Mouse (Mus musculus) erythroblast, adult 5-6 weeks (primary cell): ENCODE measurements around the gene Znrf2. TPM values are rescaled to one million over a fixed set of nuclear protein-coding genes. Genes with fewer than 3 reads are reported as not detected.
"Not testable (repeated sequence)": the region's sequence is repeated elsewhere in the genome, so short reads cannot be mapped to it uniquely, and the experiment has no call there.

Experiments used
- ATAC-seq: replicated peaks from 2 replicates; pipeline ENCODE4 v1.8.0; 2016; ENCODE audit warnings: moderate number of reproducible peaks, mild to moderate bottlenecking, moderate TSS enrichment, inconsistent platforms; ENCODE audit not compliant: poor library complexity, low FRiP score, severe bottlenecking
- total RNA-seq, 2 experiments: library from RNA; stranded (forward) in 1 of 2; stranded (reverse) in 1 of 2; fragments of 150-400 nt in 1 of 2; fragments of 200-764, 138-1000 nt in 1 of 2; gene quantifications; 2 replicates each; pipeline versions ENCODE4 v1.2.3 to v1.2.4; 2015 to 2017; ENCODE audit warnings: low replicate concordance in 2 of 2

Gene Znrf2
- total RNA-seq, 2 experiments from 2014 or later: 16.2 to 19.4 TPM

- ATAC-seq: no peak
These were observed 12.5 kb upstream of the Znrf2 start for GRCm38 (mm10) chr6:54804066-54804864.

GRCm38 (mm10) chr6:54805779-54806178 lies 10.9 kb upstream of the Znrf2 start:
- no peak for ATAC-seq

- no peak for ATAC-seq
These were observed 7.0 kb upstream of the Znrf2 start for GRCm38 (mm10) chr6:54809531-54810313.

GRCm38 (mm10) chr6:54810314-54810646 lies 6.4 kb upstream of the Znrf2 start:
- ATAC-seq: no peak

- ATAC-seq: no peak
These were observed 5.0 kb upstream of the Znrf2 start for GRCm38 (mm10) chr6:54811546-54812250.

- no peak for ATAC-seq
These were observed 4.4 kb upstream of the Znrf2 start for GRCm38 (mm10) chr6:54812276-54812675.

GRCm38 (mm10) chr6:54815428-54816130 lies 1.1 kb upstream of the Znrf2 start:
- ATAC-seq: no peak

GRCm38 (mm10) chr6:54817266-54817767 lies 601 bp downstream of the Znrf2 start:
- no peak; the same call in 1 of the 2 replicates for ATAC-seq

GRCm38 (mm10) chr6:54818389-54818788 lies 1.7 kb downstream of the Znrf2 start:
- no peak for ATAC-seq

GRCm38 (mm10) chr6:54819272-54819671 lies 2.6 kb downstream of the Znrf2 start:
- no peak for ATAC-seq

GRCm38 (mm10) chr6:54819746-54820145 lies 3.0 kb downstream of the Znrf2 start:
- no peak for ATAC-seq

- no peak for ATAC-seq
These were observed 5.6 kb downstream of the Znrf2 start for GRCm38 (mm10) chr6:54822348-54822747.

- not testable (repeated sequence) for ATAC-seq
These were observed 7.8 kb downstream of the Znrf2 start for GRCm38 (mm10) chr6:54824561-54824960.

- ATAC-seq: no peak
These were observed 10.8 kb downstream of the Znrf2 start for GRCm38 (mm10) chr6:54827481-54827880.

- no peak for ATAC-seq
These were observed 11.6 kb downstream of the Znrf2 start for GRCm38 (mm10) chr6:54828274-54828673.

- no peak for ATAC-seq
These were observed 13.5 kb downstream of the Znrf2 start for GRCm38 (mm10) chr6:54830048-54830772.

- no peak for ATAC-seq
These were observed 14.5 kb downstream of the Znrf2 start for GRCm38 (mm10) chr6:54831069-54831720.

GRCm38 (mm10) chr6:54833427-54833826 lies 16.7 kb downstream of the Znrf2 start:
- no peak for ATAC-seq

GRCm38 (mm10) chr6:54836666-54837065 lies 19.9 kb downstream of the Znrf2 start:
- ATAC-seq: no peak
